Mouse (Mus musculus): ENCODE data around the gene Atp6v1b1. TPM values are rescaled to one million over a fixed set of nuclear protein-coding genes. Genes with fewer than 3 reads are reported as not detected.
A peak's percentile ranks its signal among the peaks of the same experiment; 100 is the strongest.

Atp6v1b1 gene
- not detected for total RNA-seq (2021)
- long read RNA-seq, experiment 1, result 0 reads
- long read RNA-seq, experiment 2, result 0 reads

DNA sequence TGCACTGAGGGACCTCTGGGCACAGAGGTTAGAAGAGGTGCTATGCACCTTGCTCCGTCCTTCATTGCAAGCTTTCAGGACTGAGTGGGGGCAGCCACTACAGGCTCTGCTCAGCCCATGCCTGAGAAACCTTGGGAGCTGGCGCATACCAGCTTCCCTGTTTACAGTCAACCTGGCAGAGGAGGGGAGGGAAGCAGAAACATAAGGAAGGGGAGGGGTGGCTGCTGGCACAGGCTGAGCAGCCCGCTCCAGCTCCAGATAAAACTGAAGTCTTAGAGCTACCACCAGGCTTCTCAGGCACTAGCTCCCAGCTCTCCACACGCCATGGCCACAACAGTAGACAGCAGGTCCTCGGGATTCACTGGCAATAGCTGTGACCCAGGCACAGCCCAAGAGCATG lies at the start of gene Atp6v1b1:
TSS of gene Atp6v1b1 (plus strand) at position 230 of the 400 bp plus-strand sequence.
- intact Hi-C loops (cut with DNase I), result no loop called here
- DNase-seq, result no peak

DNA sequence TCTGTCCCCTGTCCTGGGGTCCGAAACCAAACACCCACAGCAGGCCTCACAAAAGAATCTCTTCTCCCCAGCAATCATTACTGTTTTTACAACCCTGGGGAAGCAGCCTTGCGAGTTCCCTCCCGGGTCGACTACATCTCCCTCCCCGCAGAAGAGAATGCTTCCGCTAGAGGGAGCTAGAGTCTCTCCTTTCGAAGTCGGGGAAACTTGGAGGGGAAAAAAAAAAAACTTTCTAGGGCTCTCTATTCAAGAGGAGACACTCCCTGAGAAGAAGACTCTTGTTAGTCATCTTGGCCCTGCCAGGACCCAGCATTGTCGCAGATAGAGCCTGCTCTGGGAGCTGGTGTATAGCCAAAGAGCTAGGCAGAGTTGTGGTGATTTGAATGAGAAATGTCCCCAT lies 49.0 kb upstream of the Atp6v1b1 start:
- intact Hi-C loops (cut with DNase I), result loop anchor here (2.0 to 5.0 kb wide), 2 partner anchors 37 to 53 kb away; no protein-coding TSS in a partner anchor
- no peak for DNase-seq

DNA sequence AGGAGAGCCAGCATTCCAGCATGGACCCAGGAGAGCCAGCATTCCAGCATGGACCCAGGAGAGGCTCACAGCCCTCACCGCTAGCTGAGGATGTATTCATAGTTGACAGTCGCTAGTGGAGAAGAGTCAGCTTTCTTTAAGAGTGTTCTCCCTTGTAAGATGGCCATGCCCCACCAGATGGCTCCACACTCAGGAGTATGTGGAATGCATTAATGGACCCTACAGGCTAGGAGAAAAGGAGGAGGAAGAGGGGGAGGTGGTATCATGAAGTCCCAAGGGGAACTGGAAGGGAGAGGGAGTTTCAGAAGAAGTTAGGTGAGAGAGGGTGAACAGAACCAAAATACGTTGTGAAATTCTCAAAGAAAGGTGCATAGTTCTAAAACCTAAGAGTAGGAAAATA lies 47.1 kb upstream of the Atp6v1b1 start:
- DNase-seq, result no peak
- intact Hi-C loops (cut with DNase I), result loop anchor here (2.0 kb wide), 1 partner anchor 35 kb away; no protein-coding TSS in a partner anchor

DNA sequence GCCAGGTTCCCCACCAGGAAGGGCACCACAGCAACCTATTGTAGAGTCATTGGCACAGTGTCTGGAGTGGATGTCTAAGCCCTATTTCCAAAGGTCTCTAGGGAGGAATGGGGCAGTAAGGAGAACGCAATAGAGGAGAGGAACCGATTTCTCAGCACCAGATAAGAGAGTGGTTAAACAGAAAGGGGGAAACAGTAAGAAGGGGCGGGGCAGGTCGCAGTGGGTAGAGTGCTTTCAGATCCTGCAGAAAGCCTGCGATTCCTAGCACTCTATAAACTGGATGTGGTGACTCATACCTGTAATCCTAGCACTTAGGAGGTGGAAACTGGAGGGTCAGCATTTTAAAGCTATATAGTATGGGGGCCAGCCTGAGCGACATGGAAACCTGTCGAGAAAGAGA lies 46.1 kb upstream of the Atp6v1b1 start:
- intact Hi-C loops (cut with DNase I), result no loop called here
- DNase-seq, result no peak

DNA sequence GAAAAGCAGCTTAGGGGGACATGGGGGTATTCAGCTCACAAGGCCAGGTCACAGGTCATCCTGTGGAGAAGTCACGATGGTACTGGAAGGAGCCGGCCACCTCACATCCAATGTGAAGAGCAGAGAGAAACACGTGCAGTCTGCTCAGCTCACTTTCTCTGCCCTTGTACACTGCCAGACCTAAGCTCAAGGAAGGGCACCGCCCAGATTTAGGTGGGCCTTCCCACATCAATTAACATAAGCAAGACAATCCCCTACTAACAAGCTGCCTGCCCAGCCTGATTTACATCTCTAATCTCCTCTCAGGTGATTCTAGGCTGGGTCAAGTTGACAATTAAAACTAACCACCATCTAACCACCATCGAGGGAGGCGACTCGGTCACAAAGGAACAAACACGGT lies 44.9 kb upstream of the Atp6v1b1 start:
- intact Hi-C loops (cut with DNase I), result no loop called here
- DNase-seq, result no peak

DNA sequence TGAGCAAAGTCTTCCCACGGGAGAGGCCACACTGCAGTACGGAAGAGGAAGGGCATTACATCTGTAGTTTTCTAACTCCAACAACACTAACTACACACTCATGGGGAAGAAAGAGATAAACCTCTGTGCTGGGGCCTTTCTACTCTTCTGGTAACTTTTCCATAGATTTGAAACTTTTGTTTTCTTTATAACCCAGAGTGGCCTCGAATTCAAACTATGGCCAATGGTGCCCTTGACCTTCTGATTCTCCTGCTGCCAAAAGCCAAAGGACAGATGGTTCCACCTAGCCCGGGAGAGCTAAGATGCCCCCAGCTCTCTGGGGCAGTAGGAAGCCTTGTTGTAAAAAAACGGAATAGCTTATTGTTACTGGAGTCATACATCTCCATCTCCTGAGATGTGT lies 42.8 kb upstream of the Atp6v1b1 start:
- intact Hi-C loops (cut with DNase I), result no loop called here
- no peak for DNase-seq

DNA sequence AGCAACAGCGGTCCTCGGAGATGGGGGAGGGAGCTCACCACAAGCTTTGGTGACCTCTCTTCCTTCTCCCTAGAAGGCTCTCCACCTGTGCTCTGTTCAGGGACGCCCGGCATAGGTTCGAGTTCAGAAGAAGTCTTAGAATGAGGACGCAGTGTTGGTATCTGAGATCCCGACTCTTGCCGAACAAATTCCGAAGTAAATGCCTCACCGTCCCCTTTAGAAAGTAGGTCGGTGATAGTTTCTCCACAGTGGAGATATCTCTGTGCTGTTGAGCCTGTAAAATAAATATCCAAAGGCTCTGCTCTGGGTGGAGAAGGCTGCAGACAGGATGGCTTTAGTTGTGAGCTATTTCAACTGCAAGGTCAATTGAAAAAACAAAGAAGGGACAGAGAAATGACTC lies 41.8 kb upstream of the Atp6v1b1 start:
- no peak for DNase-seq
- intact Hi-C loops (cut with DNase I), result no loop called here

DNA sequence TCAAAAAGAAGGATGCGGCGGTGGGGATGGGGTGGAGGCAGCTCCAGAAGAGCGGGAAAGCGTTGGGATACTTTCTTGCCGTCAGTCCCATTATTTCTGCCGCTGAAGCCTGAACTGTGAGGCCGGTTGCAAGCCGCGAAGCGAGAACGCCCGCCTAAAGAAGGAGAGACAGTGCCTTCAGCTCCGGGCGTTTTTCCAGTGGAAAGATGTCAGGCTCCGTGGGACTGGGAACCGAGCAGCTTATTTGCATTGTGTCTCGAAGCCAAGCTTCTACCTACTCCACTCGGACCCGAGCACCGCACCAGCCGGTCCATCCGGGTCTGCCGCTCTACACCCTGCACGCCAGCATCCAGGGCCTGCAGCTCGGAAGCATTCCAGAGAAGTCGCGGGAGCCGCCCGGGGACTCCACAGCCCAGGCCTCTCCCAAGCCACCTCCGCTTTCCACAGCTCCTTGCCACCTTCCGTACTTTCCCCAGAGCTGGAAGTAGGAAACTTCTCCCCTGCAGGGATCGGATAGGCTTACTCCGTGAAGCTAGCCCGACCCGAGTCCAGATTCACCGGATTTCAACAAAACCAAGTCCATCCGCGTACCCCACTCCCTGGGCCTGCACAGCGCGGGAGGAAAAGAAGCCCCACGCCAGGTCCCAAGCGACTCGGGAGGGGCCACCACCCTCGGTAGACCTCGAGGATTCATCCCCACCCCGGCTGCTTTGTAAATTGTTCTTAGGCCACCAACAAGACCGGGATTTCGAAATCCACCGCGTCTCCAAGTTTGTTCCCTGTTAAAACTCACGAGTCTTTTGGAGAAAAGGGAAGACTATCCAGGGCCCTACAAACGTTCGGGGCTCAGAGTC lies 40.4 kb upstream of the Atp6v1b1 start:
- no peak for DNase-seq
- intact Hi-C loops (cut with DNase I), result no loop called here

DNA sequence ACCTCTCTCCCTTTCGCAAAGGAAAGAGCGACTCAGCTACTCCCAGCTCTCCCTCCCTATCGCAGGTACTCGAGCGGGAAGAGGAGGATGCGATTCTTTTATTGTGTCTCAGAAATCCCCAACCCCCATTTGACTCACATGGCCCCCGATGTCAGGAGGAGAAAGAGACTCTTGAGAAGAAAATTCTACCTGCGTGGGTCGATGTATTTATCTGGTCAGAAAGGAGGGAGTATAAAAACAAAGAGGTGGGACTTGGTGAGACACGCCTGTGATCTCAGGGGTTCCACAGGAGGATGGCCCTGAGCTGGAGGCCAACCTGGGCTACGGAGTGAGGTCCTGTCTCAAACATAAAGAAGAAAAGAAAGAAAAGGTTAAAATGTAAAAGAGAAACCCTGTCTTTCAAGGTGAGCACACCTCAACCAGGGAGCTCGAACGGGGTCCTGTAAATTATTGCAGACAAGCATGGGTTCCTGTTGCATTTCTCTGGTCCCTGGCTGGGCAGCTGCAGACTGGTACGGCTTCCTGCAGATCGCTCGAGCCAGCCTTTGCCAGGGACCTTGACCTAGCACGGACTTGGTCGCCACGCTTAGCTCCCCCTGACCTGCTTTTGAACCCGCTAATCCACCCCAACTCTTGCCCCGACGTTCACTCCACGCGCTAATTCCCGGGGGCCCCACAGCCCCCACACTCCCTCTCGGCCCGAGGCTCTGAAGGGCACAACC lies 39.6 kb upstream of the Atp6v1b1 start:
- no peak for DNase-seq
- intact Hi-C loops (cut with DNase I), result no loop called here

DNA sequence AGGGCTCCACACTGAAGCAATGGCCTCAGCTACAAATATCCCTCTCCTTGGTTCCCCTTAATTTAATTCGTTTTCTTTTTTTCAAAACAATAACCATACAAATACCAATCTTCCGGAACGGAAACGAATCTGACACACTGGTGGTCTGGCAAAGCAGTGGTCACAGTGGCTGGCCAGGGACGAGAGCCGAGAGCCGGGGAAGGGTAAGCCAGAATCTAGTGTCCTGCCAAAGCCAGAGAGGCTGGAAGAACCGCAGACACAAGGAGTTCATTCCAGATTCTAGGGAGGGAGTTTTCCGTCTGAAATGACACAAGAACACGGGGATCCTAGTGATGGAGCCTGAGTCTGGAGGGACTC lies 39.1 kb upstream of the Atp6v1b1 start:
- no peak for DNase-seq
- intact Hi-C loops (cut with DNase I), result no loop called here

DNA sequence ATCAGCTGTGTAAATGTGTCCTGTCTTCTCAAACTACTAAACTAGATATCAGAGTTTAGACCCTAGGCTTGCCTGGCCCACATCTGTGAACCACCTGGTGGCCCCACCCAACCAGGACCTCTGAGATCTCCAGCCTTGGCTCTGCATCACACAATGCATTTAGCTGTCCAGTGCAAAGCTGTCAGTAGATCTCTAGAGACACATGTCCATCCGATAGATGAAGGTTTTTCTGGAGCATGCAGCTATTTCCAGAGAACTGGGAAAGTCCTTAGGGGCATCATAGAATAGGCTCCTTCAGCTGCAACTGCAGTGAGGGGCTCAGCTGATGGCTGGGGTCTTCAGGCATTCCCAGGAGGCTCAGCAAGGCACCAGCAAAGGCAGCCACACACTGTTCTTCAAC lies 38.5 kb upstream of the Atp6v1b1 start:
- intact Hi-C loops (cut with DNase I), result no loop called here
- no peak for DNase-seq

DNA sequence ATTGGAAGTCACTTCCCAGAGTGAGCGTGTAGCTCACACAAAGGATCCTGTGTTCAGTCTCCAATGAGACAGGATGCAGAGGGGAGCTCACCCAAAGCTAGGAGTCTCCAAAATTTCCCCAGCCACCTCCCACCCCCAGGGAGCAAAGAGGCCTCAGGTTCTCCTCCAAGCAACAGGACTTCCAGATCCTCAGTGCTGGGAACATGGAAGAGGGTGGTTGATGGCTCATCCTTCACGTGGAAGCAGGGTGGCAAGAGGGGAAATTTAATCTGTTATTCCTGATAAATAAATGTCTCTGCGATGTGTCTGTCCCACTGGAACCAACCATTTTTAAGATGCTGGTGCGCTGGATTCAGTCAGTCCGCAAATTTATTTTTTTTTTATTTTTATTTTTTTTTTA lies 38.1 kb upstream of the Atp6v1b1 start:
- intact Hi-C loops (cut with DNase I), result no loop called here
- DNase-seq, result no peak

DNA sequence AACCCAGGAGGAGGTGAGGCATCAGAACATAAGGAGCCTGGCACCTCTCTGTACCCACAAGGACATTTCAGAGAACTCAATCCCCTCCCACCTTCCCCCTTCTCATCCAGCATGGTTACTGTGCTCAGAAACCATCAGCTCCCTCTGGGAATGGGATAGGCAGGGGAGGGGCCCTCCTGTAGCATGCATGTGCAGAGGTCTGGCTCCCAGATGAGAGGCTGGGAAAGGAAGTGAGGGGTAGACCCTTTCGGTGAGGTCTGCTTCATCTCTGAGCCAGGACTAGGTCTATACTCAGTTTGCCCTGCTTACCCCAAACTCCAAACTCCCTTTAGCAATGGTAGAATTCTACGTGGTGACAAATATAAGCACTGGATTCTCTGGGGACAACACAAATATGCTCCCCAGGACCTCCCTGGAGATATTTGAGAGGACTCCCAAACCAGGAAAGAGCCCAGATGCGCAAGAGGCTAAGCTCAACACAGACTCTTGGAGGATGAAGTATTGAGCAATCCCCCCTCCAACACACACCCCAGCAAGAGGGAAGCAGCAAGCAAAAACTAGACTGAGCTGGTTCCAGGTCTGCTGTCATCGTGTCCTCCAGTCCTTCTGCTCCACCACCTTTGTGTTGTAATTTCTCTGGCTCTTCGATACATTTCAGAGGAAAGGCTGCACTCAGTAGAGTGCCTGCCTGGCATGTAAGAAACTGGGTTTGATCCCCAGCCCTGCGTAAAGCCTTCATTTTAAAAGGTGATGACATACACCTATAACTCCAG lies 34.9 kb upstream of the Atp6v1b1 start:
- intact Hi-C loops (cut with DNase I), result no loop called here
- DNase-seq, result no peak

DNA sequence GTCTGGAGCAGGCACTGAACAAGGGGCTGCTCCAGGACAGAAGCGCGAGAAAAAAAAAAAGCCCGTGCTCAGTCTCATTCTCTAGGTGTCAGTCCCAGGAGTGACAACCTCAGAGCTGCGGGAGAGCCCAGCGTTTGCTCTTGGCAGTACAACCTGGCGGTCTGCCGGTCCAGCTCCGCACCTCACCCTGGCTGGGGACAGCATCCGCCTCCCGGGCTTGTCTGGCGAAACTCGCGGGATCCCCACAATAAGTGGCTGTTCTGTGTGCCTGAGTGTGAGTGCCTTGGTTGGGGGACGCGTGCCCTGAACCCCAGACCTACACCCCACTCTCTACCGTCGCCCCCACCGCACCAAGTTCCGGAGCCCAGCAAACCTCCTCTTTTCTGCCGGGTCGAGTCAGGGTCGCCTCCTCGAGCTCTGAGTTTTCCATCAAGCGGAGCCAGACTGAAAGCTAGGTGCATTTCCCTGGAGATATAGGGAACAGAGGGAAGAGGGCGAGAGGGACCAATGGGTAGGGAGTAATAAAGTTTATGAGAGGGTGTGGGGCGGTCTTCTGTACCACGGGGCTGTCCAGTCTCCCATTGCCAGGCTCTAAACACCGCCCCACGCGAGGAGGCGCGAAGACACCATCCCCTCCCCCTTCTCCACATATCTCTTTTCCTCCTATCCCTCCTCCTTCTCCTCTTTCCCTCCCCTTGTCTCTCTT lies 32.3 kb upstream of the Atp6v1b1 start:
- intact Hi-C loops (cut with DNase I), result no loop called here
- no peak for DNase-seq

DNA sequence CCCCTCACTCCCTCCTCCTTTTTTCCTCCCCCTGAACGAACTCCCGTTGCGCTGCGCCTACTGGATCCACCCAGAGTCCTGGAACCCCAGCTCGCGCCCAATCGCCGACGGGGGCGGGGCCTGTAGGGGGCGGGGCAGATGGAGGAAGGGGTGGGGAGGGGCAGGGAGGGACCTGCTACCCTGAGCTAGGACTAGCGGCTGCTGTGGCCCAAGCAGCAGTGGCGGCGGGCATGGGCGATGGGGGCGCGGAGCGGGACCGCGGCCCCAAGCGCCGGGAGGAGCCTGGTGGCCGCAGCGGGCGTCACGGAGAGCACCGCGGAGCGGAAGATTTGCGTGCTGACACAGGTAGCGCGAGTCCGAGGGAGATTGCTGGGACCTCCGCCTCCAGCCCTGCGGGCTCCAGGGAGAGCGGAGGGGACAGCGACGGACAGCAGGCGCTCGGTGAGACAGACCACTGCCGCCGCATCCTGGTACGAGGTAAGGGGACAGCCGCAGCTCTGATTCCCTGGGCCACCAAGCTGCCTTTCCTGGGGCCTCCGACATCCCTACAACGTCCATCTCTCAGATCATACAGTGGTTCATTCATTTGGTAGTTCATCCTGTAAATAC lies 31.6 kb upstream of the Atp6v1b1 start, which contains the start of gene Vax2:
TSS of gene Vax2 (plus strand) at position 198 of the 609 bp plus-strand sequence.
- DNase-seq, result peak in 1 of 2 experiments; percentile 71
- intact Hi-C loops (cut with DNase I), result no loop called here

DNA sequence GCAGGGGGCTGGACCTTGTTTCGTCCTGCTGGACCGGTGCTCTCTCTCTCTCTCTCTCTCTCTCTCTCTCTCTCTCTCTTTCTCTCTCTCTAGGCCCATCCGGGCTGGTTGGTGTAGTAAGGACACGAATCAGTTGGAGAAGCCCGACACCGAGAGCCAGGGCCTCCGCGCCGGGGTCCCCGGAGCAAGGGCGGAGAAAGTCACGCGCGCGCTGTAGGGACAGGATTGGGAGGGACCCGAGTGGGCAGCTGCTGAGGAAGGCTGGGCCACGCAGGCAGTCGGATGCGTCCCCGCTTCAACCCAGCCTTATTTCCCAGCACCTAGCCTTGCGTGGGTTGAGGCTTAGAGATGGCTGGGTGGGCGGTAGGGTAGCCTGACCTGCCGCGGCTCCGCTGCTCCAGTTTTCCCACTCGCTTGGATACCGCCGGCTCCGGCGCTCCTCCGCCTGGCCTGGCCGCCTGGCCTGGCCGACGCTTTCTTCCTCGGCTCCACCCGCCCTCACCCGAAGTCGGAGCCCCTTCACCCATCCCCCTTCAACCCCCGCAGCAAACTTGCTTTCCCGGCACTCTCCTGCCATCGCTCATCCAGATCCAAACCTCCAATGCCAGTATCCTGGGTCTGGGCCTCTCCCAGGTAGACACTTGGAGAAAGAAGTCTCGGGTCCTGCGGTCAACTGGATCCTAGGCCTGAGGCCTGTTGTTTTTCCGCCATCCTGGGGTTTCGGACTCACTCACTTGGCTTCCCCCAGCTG lies 30.9 kb upstream of the Atp6v1b1 start:
- intact Hi-C loops (cut with DNase I), result no loop called here
- DNase-seq, result no peak

DNA sequence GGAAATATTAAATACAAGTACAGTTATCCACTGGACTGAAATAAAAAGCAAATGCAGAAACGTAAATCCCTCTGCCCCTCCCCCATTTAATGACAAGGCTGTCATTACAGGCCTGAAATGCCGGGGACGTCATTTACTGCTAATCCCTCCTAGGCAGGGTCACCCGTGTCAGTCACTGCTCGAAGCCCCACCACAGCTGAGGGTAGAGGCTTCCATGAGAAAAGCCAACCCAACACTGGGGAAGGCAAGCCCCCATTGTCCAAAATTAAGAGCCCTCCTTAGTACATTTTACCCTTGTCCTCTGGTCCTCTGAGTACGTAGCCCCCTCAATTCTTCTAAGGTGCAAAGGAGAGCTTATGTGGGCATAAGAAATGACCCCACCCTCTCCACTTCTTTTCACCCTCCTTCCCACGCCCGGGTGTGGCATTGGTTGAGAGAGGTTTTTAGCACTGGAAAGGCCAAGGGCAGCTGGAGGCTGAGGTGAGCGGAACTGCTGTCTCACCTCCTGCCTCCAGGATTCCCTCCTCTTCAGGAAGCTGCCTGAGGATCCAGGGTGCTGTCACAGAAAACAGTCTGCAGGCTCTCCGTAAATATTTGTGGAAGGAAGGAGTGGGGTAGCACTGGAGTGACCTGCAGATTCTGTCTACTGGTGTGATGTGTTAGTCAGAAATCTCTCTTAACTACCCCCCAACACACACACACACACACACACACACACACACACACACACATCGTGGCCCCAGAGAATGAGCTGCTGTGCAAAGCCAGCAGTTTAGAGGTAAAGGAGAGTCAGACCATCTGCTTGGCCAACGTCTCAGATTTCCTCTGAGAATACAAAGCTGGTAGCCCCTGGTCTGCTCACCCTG lies 29.3 kb upstream of the Atp6v1b1 start:
- intact Hi-C loops (cut with DNase I), result no loop called here

More for the DNA sequence above, 29.3 kb upstream of the Atp6v1b1 start:
- no peak for DNase-seq

All from gastrocnemius, postnatal 36 days (tissue).